Mouse (Mus musculus) spleen, adult 2 months (tissue): Measurements from ENCODE around the gene Adgra3. TPM values are rescaled to one million over a fixed set of nuclear protein-coding genes. Genes with fewer than 3 reads are reported as not detected.

Source experiments
- DNase-seq, 2 experiments: peaks; one replicate each; pipeline versions ENCODE4 v3.0.0 to v3.0.0-alpha.2; 2012 to 2021; ENCODE audit warnings: low spot score in 2 of 2, low read depth in 1 of 2
- H3K27ac ChIP-seq: fragments of 200-500 bp; 2 replicates; pipeline ENCODE4 v1.5.1; 2012; ENCODE audit warnings: low read length, inconsistent platforms; ENCODE audit not compliant: insufficient read depth
- H3K27me3 ChIP-seq: fragments of 200-500 bp; 2 replicates; pipeline ENCODE4 v1.6.1; 2012; ENCODE audit warnings: mild to moderate bottlenecking, moderate library complexity, low read length, inconsistent platforms; ENCODE audit not compliant: control insufficient read depth, insufficient read depth
- H3K36me3 ChIP-seq: fragments of 200-500 bp; 2 replicates; pipeline ENCODE4 v1.6.1; 2012; ENCODE audit warnings: mild to moderate bottlenecking, low read length, inconsistent platforms; ENCODE audit not compliant: control insufficient read depth, insufficient read depth
- H3K4me1 ChIP-seq: fragments of 200-500 bp; 2 replicates; pipeline ENCODE4 v1.6.1; 2011; ENCODE audit warnings: inconsistent platforms; ENCODE audit not compliant: control insufficient read depth, insufficient read depth, insufficient read length
- H3K4me3 ChIP-seq: fragments of 200-500 bp; 2 replicates; pipeline ENCODE4 v1.5.1; 2011; ENCODE audit warnings: mild to moderate bottlenecking, inconsistent platforms; ENCODE audit not compliant: insufficient read depth, insufficient read length; ENCODE audit errors: extremely low read depth
- CTCF ChIP-seq: fragments of 200-500 bp; IDR thresholded peaks from 2 replicates; pipeline ENCODE4 v1.5.1; 2011; ENCODE audit warnings: mild to moderate bottlenecking, inconsistent platforms; ENCODE audit not compliant: insufficient read depth, insufficient read length, insufficient replicate concordance; ENCODE audit errors: extremely low read depth
- POLR2A ChIP-seq: fragments of 200-500 bp; IDR thresholded peaks from 2 replicates; pipeline ENCODE4 v1.6.1; 2011; ENCODE audit warnings: low read depth, low read length, inconsistent platforms
- WGBS: fragments of 180-500 bp; shearing (Covaris S2); methylation state at CpG from one replicate; pipeline ENCODE4 v1.1.7; 2018; 5-methylcytosine and 5-hydroxymethylcytosine counted together
- polyA plus RNA-seq: library from polyadenylated mRNA; depleted of rRNA; stranded (reverse); fragments of >200 nt; gene quantifications from 2 replicates; pipeline ENCODE4 v1.2.3, GENCODE M21; 2012

Gene Adgra3
- polyA plus RNA-seq, 1 experiment, result 9.2 TPM

- H3K27me3 ChIP-seq, result no peaks in the 10 kb centered on the region
- H3K4me3 ChIP-seq, result no peak overlapping the region
- no peaks in the 10 kb centered on the region for H3K4me1 ChIP-seq
- DNase-seq, result no peak
- no peaks in the 10 kb centered on the region for H3K36me3 ChIP-seq
- WGBS, result 59% methylated on average over 5 of the region's 5 CpGs
- no peak for TF ChIP-seq CTCF
- H3K27ac ChIP-seq, result no peak overlapping the region
These were observed 26.5 kb downstream of the Adgra3 start for GRCm38 (mm10) chr5:50032332-50032731.

- Histone ChIP-seq H3K27ac (no peak overlapping the region), H3K27me3 (no peaks in the 10 kb centered on the region), H3K4me3 (no peak overlapping the region), H3K36me3 (no peaks in the 10 kb centered on the region), H3K4me1 (0 out of 2 replicates have a peak, but pooled peaks cover under 1% of the 10 kb centered on the region)
- TF ChIP-seq CTCF (no peak), POLR2A (no peak)
- no peak for DNase-seq
- WGBS, result 70% methylated on average over 2 of the region's 2 CpGs
These were observed 27.0 kb downstream of the Adgra3 start for GRCm38 (mm10) chr5:50031763-50032272.

GRCm38 (mm10) chr5:50031288-50031687, 27.5 kb downstream of the Adgra3 start:
- H3K27ac ChIP-seq, result no peak overlapping the region
- no peak for DNase-seq

GRCm38 (mm10) chr5:50029662-50030061, 29.1 kb downstream of the Adgra3 start:
- no peaks in the 10 kb centered on the region for H3K36me3 ChIP-seq
- H3K4me3 ChIP-seq, result no peak overlapping the region
- TF ChIP-seq CTCF (no peak), POLR2A (no peak)
- H3K4me1 ChIP-seq, result 0 out of 2 replicates have a peak, but pooled peaks cover 3% of the 10 kb centered on the region
- no peaks in the 10 kb centered on the region for H3K27me3 ChIP-seq
- no peak overlapping the region for H3K27ac ChIP-seq
- DNase-seq, result no peak
- 66% methylated on average over 6 of the region's 6 CpGs for WGBS

More at GRCm38 (mm10) chr5:50031288-50031687, 27.5 kb downstream of the Adgra3 start:
- TF ChIP-seq CTCF (no peak), POLR2A (no peak)
- WGBS, result 93% methylated on average over 6 of the region's 6 CpGs
- no peaks in the 10 kb centered on the region for H3K36me3 ChIP-seq
- H3K4me3 ChIP-seq, result no peak overlapping the region
- H3K27me3 ChIP-seq, result no peaks in the 10 kb centered on the region
- 0 out of 2 replicates have a peak, but pooled peaks cover 3% of the 10 kb centered on the region for H3K4me1 ChIP-seq

GRCm38 (mm10) chr5:50027561-50027960, 31.2 kb downstream of the Adgra3 start:
- no peak for DNase-seq
- Histone ChIP-seq H3K4me3 (no peak overlapping the region), H3K36me3 (no peaks in the 10 kb centered on the region), H3K27ac (no peak overlapping the region), H3K27me3 (no peaks in the 10 kb centered on the region), H3K4me1 (0 out of 2 replicates have a peak, but pooled peaks cover 3% of the 10 kb centered on the region)
- 80% methylated on average over 5 of the region's 5 CpGs for WGBS
- TF ChIP-seq POLR2A, result no peak
- no peak for TF ChIP-seq CTCF

- H3K4me3 ChIP-seq, result no peak overlapping the region
- 0 out of 2 replicates have a peak, but pooled peaks cover 3% of the 10 kb centered on the region for H3K4me1 ChIP-seq
- TF ChIP-seq POLR2A (no peak), CTCF (no peak)
- no peaks in the 10 kb centered on the region for H3K36me3 ChIP-seq
- no peak for DNase-seq
- no peak overlapping the region for H3K27ac ChIP-seq
- 72% methylated on average over 7 of the region's 7 CpGs for WGBS
- H3K27me3 ChIP-seq, result no peaks in the 10 kb centered on the region
These were observed 31.8 kb downstream of the Adgra3 start for GRCm38 (mm10) chr5:50027001-50027400.

- Histone ChIP-seq H3K36me3 (no peaks in the 10 kb centered on the region), H3K4me3 (no peak overlapping the region), H3K27me3 (no peaks in the 10 kb centered on the region), H3K27ac (no peak overlapping the region), H3K4me1 (0 out of 2 replicates have a peak, but pooled peaks cover 3% of the 10 kb centered on the region)
- no peak for TF ChIP-seq POLR2A
- TF ChIP-seq CTCF, result no peak
- no peak for DNase-seq
- WGBS, result 44% methylated on average over 3 of the region's 3 CpGs
These were observed 32.7 kb downstream of the Adgra3 start for GRCm38 (mm10) chr5:50026148-50026547.
